Mouse (Mus musculus): Measurements from ENCODE around the gene Ggt6. TPM values are rescaled to one million over a fixed set of nuclear protein-coding genes. Genes with fewer than 3 reads are reported as not detected.

Gene Ggt6
- polyA plus RNA-seq, 1 experiment from 2014 or later: not detected

DNA sequence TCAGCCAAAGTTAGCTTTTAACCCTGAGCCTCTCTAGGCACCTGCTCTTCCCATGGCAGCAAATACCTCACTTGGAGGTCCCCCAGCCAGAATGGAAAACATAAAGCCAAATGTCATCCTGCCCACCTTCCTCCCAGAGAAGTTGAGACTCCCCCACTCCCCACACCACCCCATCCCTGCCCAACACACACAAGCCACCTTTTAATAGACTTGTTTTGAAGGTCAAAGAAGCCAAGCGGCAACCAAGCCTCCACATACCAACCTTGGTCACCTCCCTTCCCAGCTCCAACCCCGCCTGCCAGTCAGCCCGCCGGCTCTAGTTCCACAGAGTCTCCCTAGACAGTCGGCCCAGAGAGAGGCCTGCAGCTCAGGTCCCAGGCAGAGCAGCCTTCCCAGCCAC, 33.3 kb upstream of the Ggt6 start:
- ATAC-seq: no peak

DNA sequence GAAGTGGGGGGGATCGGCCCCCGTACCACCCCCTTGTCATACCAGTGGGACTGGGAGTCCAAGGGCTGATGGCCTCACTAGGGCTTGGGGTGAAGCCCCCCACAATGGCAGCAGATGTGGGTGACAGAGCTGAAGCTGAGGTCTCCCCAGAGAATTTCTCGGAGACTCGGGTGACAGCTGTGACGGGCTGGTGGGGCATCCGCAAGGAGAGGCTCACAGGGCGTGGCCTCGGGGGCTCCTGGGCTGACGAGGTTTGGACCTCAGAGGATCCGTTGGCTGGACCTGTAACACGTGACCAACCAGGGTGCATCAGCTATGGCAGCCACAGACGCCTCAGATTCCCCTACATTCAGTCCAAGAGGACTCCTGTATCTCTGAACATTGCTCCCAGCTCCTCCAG, 32.4 kb upstream of the Ggt6 start:
- no peak overlapping the region for H3K4me3 ChIP-seq
- no peak overlapping the region for H3K27ac ChIP-seq
- no peaks in the 10 kb centered on the region for H3K9me3 ChIP-seq (replicated peaks)
- 0 out of 2 replicates have a peak, but pooled peaks cover 5% of the 10 kb centered on the region for H3K27me3 ChIP-seq
- H3K9ac ChIP-seq: no peak overlapping the region
- H3K4me1 ChIP-seq: no peaks in the 10 kb centered on the region
- no peak overlapping the region for H3K4me2 ChIP-seq
- no peak for ATAC-seq
- no peaks in the 10 kb centered on the region for H3K36me3 ChIP-seq (ENCODE audit: poor library complexity, severe bottlenecking)
- WGBS: 89% methylated on average over 12 of the region's 12 CpGs

More for the DNA sequence above, 33.3 kb upstream of the Ggt6 start:
- Histone ChIP-seq H3K4me3 (no peak overlapping the region), H3K4me2 (no peak overlapping the region), H3K27me3 (0 out of 2 replicates have a peak, but pooled peaks cover 5% of the 10 kb centered on the region), H3K9ac (no peak overlapping the region), H3K4me1 (no peaks in the 10 kb centered on the region), H3K9me3 (replicated peaks) (no peaks in the 10 kb centered on the region), H3K36me3 (ENCODE audit: poor library complexity, severe bottlenecking) (no peaks in the 10 kb centered on the region), H3K27ac (no peak overlapping the region)
- 88% methylated on average over 5 of the region's 5 CpGs for WGBS

DNA sequence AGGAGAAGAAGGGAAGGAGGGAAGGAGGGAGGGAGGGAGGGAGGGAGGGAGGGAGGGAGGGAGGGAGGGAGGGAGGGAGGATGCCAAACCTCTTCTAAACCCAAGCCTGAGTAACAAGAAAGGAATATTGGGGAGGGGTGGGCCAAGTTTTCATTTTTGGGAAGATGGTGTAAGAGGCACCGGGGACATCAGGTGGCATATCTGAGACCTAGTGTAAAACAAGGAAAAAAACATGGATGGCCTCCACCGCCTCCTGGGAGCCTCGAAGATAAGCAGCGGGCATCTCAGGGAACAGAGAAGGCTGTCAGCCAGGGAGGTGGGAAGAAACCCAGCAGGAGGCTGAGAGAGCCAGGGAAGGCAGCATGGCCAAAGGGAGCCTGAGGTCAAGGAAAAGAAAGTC, 29.8 kb upstream of the Ggt6 start:
- H3K36me3 ChIP-seq (ENCODE audit: poor library complexity, severe bottlenecking): no peaks in the 10 kb centered on the region
- H3K4me1 ChIP-seq: peaks cover 2% of the 10 kb centered on the region
- peaks cover 21% of the 10 kb centered on the region for H3K27me3 ChIP-seq
- H3K9me3 ChIP-seq (replicated peaks): no peaks in the 10 kb centered on the region
- 70% methylated on average over 4 of the region's 4 CpGs for WGBS
- H3K4me3 ChIP-seq: no peak overlapping the region
- no peak overlapping the region for H3K9ac ChIP-seq
- H3K27ac ChIP-seq: no peak overlapping the region
- H3K4me2 ChIP-seq: no peak overlapping the region
- no peak for ATAC-seq

DNA sequence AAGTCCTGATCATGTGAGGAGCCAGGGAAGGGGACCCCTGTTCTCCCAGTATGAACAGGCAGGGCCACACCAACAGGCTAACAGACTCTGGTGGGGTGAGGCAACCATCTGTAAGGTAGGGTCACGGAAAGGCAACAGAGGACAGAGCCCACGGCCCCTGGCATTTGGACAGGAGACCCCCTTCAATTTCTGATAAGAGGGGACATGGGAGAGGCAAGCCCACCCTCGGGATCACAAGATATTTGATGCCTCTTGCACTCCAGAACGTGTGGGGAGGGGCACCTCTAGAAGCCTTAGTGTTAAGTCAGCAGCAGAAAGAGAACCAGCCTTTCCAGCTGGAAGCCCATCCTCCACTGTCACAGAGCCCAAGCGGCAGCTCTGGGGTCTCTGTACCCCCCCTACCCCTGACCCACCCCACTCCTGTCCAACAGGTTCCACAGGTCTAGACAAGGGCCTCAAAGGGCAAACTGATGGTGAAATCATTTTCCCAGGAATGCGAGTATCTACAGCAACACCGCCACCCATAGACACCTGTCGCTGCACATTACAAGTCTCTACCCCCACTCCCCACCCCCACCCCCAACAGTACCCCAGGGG, 29.1 kb upstream of the Ggt6 start:
- Histone ChIP-seq H3K4me3 (no peak overlapping the region), H3K9ac (no peak overlapping the region), H3K27me3 (peaks cover 27% of the 10 kb centered on the region), H3K27ac (no peak overlapping the region), H3K4me1 (peaks cover 8% of the 10 kb centered on the region), H3K4me2 (no peak overlapping the region), H3K9me3 (replicated peaks) (no peaks in the 10 kb centered on the region), H3K36me3 (ENCODE audit: poor library complexity, severe bottlenecking) (no peaks in the 10 kb centered on the region)
- no peak for ATAC-seq
- WGBS: 66% methylated on average over 8 of the region's 8 CpGs

DNA sequence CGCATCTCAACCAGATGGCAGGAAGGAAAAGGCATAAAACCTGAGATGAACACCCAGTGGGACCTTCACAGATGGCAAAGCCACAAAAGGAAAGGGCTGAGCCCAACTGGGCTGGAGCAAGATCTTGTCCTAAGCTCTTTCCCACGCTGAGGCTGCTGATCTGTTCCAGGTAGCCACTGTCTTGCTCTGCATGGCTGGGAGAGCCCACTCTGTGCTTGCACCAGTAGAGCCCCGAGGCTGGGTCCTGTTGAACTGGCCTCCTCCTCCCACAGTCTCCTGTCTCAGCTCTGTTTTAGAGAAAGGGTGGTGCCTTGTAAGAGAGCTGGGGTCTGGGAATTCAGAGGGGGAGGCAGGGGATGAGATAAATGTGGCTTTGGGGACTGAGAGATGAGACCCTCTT, 28.2 kb upstream of the Ggt6 start:
- Histone ChIP-seq H3K36me3 (ENCODE audit: poor library complexity, severe bottlenecking) (no peaks in the 10 kb centered on the region), H3K9me3 (replicated peaks) (no peaks in the 10 kb centered on the region), H3K9ac (no peak overlapping the region), H3K4me1 (peaks cover 15% of the 10 kb centered on the region), H3K27ac (no peak overlapping the region), H3K4me2 (no peak overlapping the region), H3K27me3 (peaks cover 36% of the 10 kb centered on the region), H3K4me3 (no peak overlapping the region)
- ATAC-seq: no peak
- 20% methylated on average over 3 of the region's 3 CpGs for WGBS

DNA sequence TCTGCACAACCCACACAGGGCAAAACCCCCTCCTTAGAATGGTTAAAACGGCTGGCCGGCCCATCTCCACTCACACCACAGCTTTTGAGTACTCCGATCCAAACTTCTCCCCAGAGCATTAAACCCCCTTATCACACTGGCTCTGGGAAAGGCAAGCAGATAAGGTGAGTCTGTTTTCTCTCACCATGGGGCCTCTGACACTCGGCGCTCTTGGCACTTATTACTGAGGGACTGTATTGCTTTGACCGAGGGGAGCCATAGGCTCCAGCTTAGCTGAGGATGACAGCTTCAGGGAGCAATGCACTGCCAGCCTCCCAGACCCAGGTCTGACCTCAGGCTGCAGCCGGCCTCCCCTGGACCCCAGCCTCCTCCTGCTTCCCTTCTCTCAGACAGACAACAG, 27.8 kb upstream of the Ggt6 start:
- Histone ChIP-seq H3K9me3 (replicated peaks) (no peaks in the 10 kb centered on the region), H3K4me3 (no peak overlapping the region), H3K4me2 (no peak overlapping the region), H3K36me3 (ENCODE audit: poor library complexity, severe bottlenecking) (no peaks in the 10 kb centered on the region), H3K27ac (no peak overlapping the region), H3K9ac (no peak overlapping the region), H3K4me1 (peaks cover 15% of the 10 kb centered on the region), H3K27me3 (peaks cover 36% of the 10 kb centered on the region)
- no peak for ATAC-seq
- WGBS: 23% methylated on average over 7 of the region's 7 CpGs

DNA sequence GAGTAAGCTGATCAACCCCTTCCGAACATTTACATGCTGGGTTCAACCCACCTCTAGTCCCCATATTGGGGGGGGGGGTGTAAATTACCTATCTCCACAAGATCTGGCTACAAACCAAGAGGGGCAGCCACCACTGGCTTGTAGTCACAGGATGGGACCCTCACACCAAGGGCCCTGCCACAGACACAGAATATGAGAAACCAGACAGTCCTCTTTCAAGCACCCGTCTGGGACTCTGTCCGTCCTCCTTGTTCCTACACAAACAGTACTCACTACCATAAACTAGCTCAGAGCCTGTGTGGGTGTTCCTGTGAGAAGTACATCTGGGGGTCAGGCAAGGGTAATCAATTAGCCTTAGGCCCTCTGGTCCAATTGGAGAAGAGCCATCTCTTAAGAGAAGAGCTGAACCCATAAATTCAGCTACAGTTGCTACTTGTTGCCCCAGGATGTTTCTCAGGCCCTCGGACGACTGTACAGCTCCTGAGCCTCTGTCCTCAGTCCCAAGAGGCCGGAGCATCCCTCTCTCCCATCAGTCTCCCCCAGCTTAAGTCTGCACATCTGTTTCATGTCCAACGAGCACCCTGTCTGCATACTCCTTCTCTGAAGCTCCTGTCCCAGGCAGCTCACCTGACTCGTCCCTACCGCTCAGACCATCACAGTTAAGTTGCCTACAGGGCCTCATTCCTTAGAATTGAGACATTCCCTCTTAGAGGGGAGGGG, 26.7 kb upstream of the Ggt6 start:
- Histone ChIP-seq H3K9ac (no peak overlapping the region), H3K27ac (no peak overlapping the region), H3K27me3 (peaks cover 39% of the 10 kb centered on the region), H3K36me3 (ENCODE audit: poor library complexity, severe bottlenecking) (no peaks in the 10 kb centered on the region), H3K4me3 (no peak overlapping the region), H3K4me1 (peaks cover 15% of the 10 kb centered on the region), H3K9me3 (replicated peaks) (no peaks in the 10 kb centered on the region), H3K4me2 (no peak overlapping the region)
- ATAC-seq: no peak
- WGBS: 68% methylated on average over 9 of the region's 9 CpGs

DNA sequence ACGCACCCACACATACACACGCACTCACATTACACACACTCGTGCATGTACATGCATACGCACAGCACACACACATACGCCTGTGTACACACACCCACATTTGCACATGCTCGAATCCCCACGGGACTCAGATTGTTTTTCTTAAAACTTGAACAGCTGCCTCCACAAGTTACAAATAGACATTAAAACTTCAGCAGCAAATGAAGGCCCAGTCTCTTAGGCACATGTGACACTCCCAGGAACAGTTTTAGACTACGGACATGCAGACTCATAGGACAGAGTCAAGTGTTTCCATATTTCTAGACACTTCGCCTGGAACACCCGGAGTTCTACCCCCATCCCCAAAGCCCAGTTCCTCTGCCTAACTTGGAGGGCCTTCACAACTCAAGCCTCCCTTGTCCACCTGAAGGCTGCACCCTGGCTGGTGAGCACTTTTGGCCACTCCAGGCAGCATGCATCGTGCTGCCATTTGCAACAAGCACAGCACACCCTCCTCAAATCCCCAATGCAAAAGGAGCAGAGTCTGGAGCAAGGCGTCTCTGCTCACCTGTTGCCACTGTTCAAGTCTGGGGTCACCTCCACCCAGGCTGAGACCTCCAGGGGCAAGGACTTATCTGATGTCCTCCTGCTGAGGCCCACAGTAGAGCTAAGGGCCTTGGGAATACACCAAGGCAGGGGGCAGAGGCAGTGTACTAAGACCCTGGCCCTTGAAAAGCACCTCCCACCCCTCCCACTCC, 25.5 kb upstream of the Ggt6 start:
- H3K9me3 ChIP-seq (replicated peaks): no peaks in the 10 kb centered on the region
- no peak overlapping the region for H3K4me3 ChIP-seq
- no peak overlapping the region for H3K27ac ChIP-seq
- H3K4me2 ChIP-seq: no peak overlapping the region
- peaks cover 15% of the 10 kb centered on the region for H3K4me1 ChIP-seq
- no peak overlapping the region for H3K9ac ChIP-seq
- H3K36me3 ChIP-seq (ENCODE audit: poor library complexity, severe bottlenecking): no peaks in the 10 kb centered on the region
- no peak for ATAC-seq
- peaks cover 38% of the 10 kb centered on the region for H3K27me3 ChIP-seq
- 80% methylated on average over 12 of the region's 12 CpGs for WGBS

DNA sequence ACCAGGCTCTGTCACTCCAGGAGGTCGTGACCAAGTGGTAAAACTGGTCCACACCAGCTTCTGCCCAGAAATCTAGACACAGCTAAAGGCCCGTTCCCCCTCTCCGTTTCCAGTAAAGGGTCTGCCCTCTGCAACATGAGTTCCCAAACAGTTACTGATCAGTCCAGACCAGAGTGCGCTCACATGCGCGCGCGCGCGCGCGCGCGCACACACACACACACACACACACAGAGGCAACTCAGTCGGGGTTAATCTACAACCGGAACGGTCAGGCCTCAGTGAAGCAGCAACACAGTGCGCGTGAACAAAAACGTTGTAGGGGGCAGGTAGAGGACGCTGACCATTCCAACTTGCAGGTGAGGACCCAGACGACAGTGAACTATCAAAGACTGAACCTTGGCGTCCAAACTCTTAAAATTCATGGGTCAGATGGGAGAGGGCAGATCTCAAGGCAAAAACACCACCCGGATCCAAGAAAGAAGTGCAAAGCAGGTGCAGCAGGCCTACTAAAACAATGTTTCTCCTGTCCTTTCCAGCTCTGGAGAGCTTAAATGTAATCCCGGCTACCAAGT, 24.7 kb upstream of the Ggt6 start:
- Histone ChIP-seq H3K4me2 (peak overlapping the region; percentile 99), H3K9ac (peak overlapping the region; percentile 68; the same call in 1 of the 2 replicates), H3K9me3 (replicated peaks) (no peaks in the 10 kb centered on the region), H3K27me3 (peaks cover 35% of the 10 kb centered on the region), H3K36me3 (ENCODE audit: poor library complexity, severe bottlenecking) (no peaks in the 10 kb centered on the region), H3K4me3 (peak overlapping the region; percentile 58), H3K27ac (no peak overlapping the region), H3K4me1 (peaks cover 15% of the 10 kb centered on the region)
- no peak for ATAC-seq
- 0% methylated on average over 25 of the region's 25 CpGs for WGBS

DNA sequence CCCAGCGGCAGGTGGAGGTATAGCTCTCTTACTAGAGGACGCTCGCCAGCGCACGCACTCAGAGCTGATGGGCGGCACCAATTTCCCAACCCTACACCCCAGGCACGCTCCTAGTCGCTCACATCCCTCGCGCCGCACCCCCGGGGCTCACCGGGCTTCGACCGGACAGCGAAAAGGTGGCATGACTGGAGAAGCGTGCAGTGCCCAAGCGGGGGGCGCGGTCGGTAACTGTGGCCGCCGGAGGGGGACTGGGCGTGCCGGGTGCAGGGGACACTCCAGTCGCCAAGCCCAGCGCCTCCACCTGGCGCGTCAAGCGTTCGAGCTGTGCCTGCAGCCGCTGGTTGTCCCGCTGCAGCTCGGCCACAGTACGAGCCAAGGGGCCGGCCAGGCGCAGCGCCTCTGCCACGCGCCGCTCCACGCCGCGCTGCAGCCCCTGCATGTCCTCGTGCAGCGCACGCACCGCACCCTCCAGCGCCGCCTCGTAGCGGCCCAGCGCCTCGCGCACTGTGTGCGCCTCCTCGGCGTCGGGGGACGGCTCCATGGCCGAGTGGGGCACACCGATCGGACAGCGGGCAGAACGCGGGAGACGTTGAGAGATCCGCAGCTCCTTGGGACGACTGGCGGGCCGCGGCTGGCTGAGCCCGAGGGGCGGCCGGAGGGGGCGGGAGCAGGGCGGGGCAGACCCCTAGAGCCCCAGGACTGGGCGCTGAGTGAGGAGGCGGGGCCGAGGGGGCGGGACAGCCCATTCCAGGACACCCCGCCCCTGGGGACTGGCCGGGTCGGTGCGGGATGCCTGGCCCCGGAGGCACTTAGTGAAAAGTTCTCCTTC, 24.0 kb upstream of the Ggt6 start, which contains the start of gene Smtnl2:
Gene Smtnl2, minus strand, starts transcription at position 621 of the 829 bp plus-strand sequence.
- Histone ChIP-seq H3K4me1 (peaks cover 15% of the 10 kb centered on the region), H3K4me2 (peak within 1 kb of the TSS; percentile 99), H3K4me3 (peak within 1 kb of the TSS; percentile 58), H3K36me3 (ENCODE audit: poor library complexity, severe bottlenecking) (no peaks in the 10 kb centered on the region), H3K9me3 (replicated peaks) (no peaks in the 10 kb centered on the region), H3K9ac (peak within 1 kb of the TSS; percentile 68), H3K27ac (no peak within 1 kb of the TSS), H3K27me3 (peaks cover 35% of the 10 kb centered on the region)
- ATAC-seq: peak; percentile 91
- under 1% methylated on average over 83 of the region's 86 CpGs for WGBS

DNA sequence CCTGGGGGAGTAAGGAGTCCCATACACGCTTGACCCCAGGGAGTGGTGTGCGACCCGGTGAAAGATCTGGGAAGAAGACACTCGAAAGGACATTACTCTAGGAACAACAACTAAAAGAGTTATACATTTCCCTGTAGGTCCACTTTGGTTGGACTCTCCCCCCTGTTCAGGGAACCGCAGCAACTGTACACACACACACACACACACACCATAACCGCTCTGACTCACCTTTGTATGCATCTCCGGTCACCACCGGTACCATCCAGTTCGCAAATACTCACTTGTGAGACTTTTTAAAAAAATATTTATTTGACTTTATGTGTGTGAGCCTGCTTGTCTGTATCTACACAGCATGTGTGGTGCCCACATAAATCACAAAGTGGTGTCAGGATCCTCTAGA, 23.4 kb upstream of the Ggt6 start:
- Histone ChIP-seq H3K4me3 (peak overlapping the region; percentile 58), H3K27me3 (peaks cover 35% of the 10 kb centered on the region), H3K9me3 (replicated peaks) (no peaks in the 10 kb centered on the region), H3K4me2 (peak overlapping the region; percentile 99), H3K27ac (no peak overlapping the region), H3K4me1 (peaks cover 15% of the 10 kb centered on the region), H3K9ac (peak overlapping the region; percentile 68), H3K36me3 (ENCODE audit: poor library complexity, severe bottlenecking) (no peaks in the 10 kb centered on the region)
- ATAC-seq: no peak
- 31% methylated on average over 9 of the region's 9 CpGs for WGBS

Measured in forebrain, embryonic 13.5 days (tissue).